Mouse (Mus musculus) heart, adult 11 months (tissue): ENCODE results near the gene Bin2.

ENCODE experiments used
- DNase-seq: peaks from one replicate; pipeline ENCODE4 v3.0.0; 2022

Gene Bin2

DNA sequence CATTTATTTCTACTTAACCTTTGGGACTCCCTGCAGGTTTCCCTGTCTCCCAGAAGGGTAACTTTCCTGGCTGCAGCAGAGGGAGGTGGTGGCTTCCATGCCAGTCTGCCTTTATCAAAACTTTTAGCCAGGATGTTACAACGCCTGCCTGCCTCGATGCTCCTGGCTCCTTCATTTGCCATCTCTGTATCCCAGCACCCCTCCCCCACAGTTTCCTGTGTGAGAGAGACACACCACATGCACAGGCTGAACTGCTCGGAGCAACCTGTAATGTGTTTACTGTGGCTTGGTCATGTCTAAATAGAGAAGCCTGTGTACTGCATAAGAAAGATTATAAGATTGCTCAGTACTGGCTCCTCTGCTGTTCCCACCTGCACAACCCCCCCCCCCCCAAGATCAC is 11.0 kb upstream of the Bin2 start:
- DNase-seq, result no peak

DNA sequence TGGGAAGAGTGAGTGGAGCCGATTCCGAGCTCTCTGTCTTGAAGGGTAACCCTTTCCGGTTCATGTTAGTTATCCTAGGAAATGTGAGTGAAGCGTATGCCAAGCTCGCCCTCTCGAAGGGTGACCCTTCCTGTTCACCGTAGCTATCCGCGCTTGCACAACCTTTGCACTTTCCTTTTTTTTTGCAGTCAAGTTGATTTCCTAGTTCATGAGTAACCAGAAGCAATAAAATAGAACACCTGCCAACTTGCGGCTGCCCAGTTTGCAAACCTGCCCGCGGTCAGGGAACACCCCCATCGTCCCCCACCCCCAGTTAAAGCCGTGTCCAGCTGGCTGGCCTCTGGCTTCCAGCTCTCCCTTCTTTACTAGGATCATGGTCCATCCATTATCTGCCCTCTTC is 9.7 kb upstream of the Bin2 start:
- DNase-seq, result no peak

DNA sequence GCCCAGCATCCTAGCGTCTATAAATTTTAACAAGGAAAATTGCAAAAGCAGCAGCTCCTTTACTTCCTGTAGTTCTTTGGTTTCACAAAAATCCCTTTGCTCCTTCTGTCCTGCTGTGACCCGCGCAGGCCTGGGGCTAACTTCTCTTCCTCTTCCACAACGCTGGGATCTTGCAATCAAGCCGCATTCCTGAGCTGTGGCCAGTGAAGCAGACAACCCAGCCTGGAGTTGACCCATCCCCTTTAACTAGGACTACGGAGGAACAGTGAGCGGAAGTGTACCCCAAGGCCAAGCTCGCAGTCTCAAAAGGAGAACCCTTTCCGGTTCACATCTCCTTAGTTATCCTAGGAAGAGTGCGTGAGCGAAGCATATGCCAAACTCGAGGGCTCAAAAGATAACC is 9.2 kb upstream of the Bin2 start:
- peak; percentile 91 for DNase-seq

DNA sequence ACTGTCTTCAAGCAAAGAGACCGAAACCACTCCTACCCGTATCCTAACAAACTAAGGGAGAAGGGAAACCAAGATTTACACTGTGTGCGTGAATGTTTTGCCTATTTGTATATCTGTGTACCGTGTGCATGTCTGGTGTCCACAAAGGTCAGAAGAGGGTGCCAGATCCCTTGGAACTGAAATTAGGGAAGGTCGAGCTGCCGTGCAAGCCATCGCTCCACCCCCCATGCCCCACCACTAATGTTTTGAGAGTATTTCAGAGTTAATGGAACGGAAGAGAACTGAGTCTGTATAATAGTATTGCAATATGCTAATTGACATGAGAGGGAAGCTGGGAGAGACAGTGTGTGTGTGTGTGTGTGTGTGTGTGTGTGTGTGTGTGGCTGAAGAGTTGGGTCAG is 8.3 kb upstream of the Bin2 start:
- DNase-seq, result no peak

DNA sequence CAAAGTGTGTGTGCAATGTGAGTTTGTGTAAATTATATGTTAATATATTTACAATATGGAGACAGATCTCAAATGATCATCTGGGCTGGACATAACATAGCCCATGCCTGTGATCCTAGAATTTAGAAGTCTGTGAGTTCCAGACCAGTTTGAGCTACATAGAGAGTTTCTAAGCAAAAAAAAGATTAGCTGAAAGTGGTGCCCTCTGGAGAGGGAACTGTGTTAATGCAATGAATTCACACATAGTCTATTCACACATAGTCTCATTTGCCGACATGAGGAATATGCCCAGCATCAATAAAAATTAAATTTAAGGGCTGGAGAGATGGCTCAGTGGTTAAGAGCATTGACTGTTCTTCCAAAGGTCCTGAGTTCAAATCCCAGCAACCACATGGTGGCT is 7.2 kb upstream of the Bin2 start:
- DNase-seq, result no peak

DNA sequence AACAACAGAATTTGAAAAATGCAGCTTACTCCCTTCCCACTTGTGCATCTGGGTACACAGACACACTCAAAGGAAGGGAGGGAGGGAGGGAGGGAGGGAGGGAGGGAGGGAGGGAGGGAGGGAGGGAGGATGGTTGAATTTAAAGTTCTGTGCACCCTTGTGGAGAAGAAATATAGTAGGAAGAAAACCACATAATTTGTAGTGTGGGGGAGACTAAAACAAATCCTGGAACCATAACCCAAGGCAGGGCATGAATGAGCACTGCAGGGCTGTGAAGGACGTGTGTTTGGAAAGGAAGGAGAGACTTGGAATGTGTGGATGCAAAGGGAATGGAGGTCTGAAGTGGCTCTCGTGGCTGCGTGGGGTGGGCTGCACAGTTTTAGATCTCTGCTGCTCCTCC is 6.1 kb upstream of the Bin2 start:
- no peak for DNase-seq

DNA sequence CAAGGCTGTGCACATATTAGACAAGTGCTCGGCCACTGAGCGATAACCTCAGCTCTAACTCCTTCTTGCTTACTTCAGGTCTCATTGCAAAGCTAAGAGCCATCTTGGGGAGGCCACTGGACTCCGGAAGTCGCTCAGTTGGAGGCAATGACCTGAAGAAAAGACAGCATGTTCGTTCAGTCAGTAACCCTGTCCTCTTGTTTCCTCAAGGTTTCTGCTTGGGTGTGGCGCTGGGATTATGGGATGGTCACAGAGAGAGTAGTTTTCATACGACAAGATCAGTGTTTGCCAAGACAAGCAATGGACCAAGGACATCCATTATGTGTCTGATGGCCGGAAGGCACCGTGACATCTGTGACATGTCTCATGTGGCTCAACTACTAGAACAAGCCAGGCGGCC is 5.2 kb upstream of the Bin2 start:
- DNase-seq, result no peak

DNA sequence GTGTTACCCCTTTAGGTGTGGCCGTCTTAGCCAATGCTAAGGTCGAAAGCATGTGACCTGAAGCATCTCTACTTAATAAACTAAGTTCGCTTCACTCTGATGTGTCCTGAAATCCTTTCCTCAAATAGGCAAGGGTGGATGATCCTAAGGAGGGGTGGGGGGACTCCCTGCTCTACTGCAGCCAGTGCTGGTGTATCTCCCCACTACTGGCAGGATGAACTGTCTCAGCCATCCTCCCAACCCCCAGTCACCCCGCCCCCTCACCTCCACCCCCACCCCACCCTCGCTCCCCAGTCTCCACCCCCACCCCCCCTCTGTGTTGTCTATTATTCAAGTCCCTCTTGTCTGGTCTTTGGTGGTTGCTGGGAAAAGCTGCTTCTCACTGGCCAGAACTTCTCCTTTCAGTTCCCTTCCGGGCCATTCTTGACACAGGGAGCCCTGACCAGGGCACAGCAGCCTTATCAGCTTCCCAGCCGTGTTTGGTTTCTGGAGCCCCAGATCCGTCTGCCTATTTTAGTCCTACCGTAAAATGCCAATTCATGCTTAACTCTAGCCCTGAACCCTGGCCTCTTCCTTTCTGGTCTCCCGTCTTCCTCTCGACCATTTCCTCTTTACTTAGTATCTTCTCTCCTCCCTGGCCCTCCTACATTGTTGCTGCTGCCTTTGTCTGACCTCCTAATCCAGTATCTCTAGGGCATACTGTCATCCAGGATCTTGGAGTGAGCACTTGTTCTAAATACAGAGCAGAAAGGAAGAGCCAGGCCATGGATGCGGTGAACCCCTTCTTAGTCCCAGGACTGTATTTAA is 4.4 kb upstream of the Bin2 start:
- peak; percentile 95 for DNase-seq

DNA sequence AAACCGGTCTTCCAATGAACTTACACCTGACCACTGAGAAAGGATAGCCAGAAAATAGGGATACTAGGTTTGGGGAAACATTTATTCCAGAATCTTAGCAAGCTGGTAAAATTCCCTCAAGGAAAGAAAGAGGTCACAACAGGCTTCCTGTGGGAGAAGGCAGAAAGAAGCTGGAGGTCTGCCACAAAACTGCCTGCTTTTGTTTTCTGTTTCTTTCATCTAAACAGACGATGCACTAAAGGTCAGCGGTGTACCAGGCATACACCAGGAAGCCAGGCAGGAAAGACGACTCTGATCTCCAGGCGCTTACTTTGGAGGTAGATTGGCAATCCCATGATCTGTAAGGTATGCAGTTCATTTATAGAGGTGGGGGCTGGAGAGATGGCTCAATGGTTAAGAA is 1.5 kb upstream of the Bin2 start:
- DNase-seq, result no peak

DNA sequence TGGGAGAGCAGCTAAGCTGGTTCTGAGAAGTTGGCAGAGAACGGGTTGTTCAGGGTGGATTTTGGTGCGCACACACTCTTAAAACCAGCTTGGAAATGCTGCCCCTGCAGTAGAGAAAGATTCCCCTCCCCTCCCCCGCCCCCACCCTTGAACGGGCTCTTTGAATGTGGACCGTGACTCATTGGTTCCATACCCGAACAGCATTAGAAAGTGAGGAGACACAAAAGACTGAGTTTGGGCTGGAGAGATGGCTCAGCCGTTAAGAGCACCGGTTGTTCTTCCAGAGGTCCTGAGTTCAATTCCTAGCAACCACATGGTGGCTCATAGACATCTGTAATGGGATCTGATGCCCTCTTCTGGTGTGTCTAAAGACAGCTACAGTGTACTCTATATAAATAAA is 651 bp upstream of the Bin2 start:
- DNase-seq, result no peak

DNA sequence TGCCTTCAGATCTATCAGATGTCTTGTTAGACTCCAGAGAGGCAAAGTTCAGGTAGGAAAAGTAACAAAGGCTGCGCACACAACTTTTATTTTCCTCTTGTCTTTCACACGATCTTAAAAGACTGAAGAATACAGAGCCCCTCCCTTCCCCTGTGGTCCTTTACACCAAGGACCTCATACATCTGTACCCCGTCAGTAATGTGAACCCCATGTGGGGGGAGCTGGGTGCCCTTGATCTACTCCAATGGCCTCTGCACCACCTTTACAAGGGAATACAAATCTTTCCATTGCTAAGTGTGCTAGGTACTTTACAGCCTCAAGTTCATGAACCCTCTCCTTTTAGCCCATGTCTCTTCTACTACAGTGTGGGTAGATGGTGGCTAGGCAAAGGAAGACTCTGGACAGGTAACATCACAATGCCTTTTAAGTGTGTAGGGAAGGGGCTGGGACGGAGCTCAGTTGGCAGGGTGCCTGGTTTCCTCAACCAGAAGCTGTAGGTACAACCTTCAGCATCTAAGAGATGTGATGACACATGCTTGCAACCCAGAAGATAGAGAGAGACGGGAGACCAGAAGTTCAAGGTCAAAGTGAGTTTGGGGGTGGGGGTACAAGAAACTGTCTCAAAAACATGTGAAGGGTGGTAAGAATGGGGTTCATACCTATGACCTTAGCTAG is 1.3 kb downstream of the Bin2 start:
- no peak for DNase-seq

DNA sequence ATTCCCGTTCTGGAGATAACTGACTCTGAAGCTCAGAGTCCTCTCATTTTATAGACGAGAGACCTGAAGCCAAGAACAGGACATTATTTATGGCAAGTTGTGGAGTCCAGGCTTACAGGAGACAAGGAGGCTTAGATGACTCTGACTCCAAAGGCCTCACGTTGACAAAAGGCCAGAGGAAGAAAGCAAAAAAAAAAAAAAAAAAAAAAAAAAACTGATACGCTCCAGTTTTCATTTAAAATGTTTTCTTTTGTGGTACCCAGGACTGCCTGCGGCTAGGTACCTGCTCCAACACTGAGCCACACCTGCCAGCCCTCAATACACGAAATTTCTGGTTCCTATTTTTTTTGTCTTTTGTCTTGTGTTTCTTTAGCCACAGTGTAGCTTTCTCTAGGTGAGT is 1.9 kb downstream of the Bin2 start:
- no peak for DNase-seq

DNA sequence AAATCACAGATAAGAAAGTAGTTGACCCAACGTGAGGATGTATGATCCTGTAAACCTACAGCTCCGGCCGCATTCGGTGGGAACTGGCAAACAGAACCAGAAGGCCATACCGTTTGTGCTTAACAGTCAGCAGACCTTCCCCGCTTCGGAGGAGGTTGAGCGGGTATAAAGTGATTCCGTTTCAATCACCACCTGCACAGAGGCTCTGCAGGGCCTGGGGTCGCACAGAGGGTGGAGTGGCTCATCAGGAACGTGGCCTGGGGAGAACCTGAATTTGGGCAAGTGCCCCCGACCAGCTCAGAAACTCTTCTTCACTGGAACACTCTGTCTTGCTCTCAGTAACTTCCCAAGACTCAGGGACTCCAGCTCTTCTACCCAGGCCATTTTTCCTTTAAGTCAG is 2.5 kb downstream of the Bin2 start:
- no peak for DNase-seq

DNA sequence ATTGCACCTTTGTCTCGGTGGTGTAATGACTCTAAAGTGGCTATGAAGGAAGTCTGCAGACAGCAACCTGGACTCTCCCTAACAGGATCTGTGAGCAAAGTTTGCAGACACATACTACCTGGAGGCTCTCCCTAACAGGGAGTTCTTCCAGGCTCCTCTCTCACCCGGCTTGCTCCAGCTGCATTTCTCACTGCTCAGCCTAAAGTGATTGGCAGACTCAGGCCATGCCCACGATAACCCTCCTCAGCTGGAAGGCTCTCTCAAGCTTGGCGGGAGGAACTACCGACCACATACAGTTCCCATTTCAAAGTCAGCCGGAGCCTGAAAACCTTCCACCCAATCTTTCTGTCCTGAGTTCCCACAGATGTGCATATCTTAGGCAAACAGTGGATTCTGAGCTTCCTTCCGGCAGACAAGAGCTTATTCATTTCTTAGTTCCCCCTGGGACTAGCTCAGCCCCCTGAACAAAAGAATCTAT is 3.1 kb downstream of the Bin2 start:
- DNase-seq, result peak; percentile 91

DNA sequence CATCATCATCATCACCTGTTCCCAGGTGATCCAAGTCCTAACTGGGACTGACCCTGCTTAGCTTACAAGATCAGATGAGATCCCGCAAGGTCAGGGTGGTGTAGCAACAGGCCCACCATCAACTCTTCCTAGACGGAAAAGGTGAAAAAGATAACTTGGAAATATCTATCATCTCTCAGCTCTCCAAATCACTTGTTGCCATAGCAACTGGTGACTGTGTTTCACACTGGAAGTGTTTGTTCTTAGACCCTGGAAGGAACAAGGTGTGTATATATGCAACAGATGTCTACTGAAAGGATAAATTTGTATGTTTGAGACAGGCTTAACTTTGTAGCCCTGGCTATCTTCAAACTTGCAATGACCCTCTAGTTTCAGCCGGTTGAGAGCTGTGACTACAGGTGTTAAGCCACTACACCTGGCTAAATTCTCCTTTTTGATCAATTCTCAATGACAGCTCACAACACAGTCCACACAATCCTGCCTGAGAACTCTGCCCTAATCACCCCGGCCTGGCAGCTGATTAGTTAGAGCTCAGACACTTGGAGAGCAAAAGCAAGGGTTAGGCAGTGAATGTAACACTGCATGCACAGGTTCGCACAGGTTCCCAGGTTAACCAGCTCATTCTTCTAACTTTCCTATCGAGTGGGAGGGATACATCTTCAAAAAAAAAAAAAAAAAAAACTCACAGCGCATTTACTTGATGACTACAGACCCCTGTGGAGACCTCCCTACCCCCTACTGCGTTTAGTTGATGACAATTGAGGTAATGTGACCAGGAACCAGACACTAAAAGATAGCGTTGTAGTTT is 3.7 kb downstream of the Bin2 start:
- DNase-seq, result no peak

DNA sequence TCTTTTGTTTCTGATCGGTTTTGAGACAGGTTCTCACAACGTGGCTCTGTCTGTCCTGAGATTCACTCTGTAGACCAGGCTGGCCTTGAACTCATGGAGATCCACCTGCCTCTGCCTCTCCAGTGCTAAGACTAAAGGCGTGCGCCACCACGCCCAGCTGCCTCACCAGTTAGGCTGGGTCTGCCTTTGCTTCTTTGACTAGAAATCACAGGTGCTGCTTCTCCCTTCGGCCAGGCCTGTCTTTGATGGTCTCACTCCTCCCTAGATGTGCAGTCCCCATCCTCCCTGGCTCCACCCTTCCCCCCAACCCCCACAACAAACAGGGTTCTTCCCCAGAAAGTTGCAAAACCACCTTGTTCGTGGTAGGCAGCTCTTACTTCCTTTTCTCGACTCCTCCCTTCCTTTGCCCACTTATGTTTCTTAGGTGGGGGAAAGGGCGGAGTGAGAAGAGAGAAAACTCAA is 4.5 kb downstream of the Bin2 start:
- peak; percentile 94 for DNase-seq

DNA sequence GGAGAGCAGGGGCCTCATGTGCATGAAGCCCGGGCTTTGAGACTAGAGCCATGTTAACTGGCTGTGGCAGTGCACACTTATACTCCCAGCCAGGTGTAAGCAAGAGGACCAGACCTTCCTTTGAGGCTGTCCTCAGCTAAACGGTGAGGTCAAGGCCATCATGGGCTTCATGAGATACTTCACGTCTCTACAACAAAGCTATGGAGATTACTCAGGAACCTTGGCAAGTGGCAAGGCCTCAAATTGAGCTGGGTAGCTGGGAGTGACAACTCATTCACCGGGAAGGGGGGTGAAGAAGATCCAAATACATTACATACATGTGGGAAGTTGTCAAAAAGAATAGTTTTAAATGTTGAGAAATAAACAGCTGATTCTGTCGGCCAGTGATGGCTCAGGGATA is 8.5 kb downstream of the Bin2 start:
- DNase-seq, result no peak

DNA sequence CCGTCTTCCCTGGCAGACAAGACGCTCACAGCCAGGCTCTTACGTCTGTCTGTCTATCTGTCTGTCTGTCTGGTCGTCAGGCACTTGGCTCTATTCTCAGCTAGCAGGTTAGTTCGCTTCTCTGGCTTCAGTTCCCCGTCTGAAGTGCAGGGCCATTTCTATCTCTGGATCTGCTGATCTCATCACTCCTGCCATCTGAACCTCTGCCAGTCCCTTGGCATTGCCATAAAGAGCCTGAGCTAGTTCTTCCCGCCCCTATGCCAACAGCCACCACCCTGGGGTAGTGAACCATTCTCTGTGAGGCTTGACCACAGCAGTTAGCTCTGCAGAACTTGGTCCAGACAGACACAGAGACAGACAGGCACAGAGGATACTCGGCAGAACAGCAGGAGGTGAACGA is 9.0 kb downstream of the Bin2 start:
- peak; percentile 92 for DNase-seq

DNA sequence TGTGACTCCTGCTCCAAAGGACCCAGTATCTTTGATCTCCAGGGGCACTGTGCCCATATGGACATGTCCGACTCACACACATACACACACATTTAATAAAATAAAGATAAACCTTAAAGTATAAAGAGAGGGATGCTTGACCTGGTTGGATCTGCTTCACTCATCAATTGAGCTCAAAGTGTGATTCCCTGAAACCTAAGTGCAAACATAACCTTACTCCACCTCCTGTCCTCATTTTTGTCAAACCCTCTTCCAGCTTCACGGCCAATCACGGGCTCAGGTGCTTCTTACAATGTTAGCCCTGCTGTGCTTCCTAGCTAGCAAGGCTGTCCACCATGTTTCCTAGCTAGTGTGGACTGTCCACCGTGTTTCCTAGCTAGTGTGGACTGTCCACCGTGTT is 14.2 kb downstream of the Bin2 start:
- DNase-seq, result no peak

DNA sequence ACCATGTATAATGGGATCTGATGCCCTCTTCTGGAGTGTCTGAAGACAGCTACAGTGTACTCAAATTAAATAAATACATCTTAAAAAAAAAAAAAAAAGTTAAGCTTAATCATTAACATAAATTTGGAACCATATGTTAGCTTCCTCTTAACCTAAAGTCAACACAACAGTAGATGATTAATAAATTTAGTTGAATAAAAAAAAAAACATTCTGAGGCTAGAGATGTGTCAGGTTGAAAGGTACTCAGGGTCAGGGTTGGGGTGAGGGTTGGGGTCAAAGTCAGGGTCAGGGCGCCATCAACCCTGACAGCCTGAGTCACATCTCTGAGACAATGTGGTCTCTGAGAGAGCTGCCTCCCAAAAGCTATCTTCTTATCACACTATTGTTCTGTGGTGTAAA is 15.1 kb downstream of the Bin2 start:
- DNase-seq, result no peak

DNA sequence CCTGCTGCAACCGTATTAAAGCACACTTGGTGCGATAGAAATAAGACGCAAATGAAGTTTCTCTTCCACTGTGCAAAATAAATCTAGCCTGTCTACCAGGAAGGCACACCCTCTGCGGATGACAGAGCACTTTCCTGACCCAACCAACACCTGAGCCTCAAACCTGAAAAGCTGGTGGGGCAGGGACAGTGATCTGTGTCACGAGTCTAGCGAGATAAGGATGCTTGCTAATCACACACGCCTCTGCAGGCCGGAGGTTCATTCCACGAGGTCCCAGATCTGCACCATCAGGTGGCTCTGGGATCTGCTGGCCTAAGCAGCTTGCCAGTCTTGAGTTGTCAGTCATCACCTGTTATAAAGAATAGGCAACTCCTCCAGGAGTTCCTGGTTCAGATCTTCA is 17.7 kb downstream of the Bin2 start:
- DNase-seq, result no peak

DNA sequence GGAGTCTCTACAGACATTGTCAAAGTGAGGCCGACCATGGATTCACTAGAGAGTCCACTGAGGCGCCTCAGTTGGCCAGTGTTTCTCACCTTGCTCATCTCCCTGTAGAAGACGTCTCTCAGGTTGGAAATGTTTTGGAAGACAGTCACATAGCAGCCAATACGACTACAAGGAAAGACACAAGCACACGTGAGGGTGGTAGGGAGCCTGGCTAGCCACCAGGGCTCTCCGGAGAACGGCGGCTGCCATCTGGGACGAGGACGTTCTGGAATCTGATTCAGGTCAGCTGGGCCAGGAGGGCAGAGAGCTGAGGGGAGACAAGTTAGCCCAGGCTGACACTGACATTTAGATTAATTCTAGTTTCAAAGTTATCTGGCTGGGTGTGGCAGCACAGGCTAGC is 19.2 kb downstream of the Bin2 start:
- DNase-seq, result no peak

DNA sequence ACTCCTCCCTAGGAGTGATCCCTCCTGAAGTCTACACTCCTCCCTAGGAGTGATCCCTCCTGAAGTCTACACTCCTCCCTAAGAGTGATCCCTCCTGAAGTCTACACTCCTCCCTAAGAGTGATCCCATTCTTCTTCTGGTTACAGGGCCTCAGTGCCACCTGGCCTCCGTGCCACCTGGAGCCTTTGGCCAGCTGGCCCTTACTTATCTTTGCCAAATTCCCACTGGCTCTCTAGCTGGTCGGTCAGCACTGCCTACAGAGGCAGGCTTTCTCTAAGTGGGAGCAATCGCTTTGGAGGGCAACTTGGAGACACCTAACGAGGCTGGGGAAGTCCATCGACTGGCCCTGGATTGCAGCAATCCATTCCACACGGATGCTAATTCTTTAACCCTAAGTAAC is 23.2 kb downstream of the Bin2 start:
- no peak for DNase-seq

DNA sequence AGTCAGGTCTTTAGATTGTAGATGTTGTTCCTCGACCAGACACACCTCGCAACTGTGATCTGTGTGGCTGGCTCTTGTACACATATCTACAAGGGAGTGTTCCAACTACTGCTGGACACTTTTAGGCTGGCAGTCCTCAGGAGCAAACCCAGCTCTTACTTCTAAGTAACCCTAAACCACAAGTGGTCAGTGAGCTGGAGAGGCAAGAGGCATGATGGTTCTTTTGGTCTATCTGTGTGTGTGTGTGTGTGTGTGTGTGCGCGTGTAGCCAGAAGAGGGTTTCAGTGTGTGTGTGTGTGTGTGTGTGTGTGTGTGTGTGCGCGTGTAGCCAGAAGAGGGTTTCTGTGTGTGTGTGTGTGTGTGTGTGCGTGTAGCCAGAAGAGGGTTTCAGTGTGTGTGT is 26.9 kb downstream of the Bin2 start:
- DNase-seq, result no peak
